Mouse (Mus musculus): ENCODE data around the gene Nudt14. TPM values are rescaled to one million over a fixed set of nuclear protein-coding genes. Genes with fewer than 3 reads are reported as not detected.
A peak's percentile ranks its signal among the peaks of the same experiment; 100 is the strongest.

Nudt14 gene
- polyA plus RNA-seq, 1 experiment from 2014 or later = 57.1 TPM

DNA sequence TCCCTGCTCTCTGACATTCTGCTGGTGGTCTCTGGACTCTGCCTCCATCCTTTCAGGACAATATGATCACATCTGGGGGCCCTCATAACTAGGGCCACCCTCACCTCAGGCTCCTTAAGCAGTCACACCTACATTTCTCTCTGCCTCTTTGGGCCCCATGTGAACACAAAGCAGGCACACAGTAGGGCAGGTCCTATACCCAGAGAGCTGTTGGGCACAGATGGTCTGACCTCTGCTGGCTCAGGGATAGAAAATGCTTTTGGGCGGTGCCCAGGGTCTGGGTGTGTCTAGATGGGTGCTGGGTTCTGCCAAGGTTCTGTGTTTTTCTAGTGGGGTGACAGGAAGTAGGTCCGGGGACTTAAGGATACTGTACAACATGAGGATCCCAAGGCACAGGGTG is 1.7 kb upstream of the Nudt14 start:
- Histone ChIP-seq H3K27me3 (no peaks in the 10 kb centered on the region), H3K9me3 (replicated peaks) (no peaks in the 10 kb centered on the region), H3K4me2 (no peak overlapping the region), H3K4me1 (peaks cover 15% of the 10 kb centered on the region), H3K36me3 (ENCODE audit: poor library complexity, severe bottlenecking) (no peaks in the 10 kb centered on the region), H3K4me3 (no peak overlapping the region), H3K9ac (no peak overlapping the region), H3K27ac (no peak overlapping the region)
- ATAC-seq = no peak
- 88% methylated on average over 2 of the region's 2 CpGs for WGBS

DNA sequence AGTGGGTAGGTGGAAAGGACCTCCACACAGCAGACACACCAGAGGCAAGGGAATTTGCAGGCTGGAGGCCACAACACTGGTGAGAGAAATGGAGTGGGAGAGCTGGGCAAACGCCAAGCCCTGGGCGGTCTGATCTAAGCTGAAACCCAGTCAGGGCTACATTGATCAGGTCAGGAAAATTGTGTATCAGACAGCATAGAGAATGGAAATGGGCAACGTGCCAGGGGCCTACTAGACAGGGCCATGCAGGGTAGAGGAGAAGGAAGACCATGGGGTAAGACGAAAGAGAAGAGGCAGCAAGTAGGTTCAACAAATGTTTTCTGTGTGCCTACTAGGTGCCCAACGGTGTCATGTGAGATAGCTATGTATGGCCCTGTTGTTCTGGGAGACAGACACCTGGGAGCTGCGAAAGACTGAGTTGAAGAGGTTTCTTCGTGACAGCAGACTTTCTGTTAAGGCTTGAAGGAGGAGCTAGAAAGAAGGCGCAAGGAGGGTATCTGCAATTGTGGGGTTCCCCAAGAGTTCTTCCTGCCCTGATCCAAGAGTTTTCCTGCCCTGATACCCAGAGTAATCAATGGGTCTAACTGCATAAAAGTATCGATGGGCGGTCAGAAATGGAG is 658 bp downstream of the Nudt14 start:
- H3K4me3 ChIP-seq = peak overlapping the region; percentile 67
- H3K4me2 ChIP-seq = peak overlapping the region; percentile 67
- H3K27me3 ChIP-seq = no peaks in the 10 kb centered on the region
- H3K27ac ChIP-seq = no peak overlapping the region
- 43% methylated on average over 10 of the region's 10 CpGs for WGBS
- peak; percentile 11 for ATAC-seq
- peak overlapping the region; percentile 82 for H3K9ac ChIP-seq
- peaks cover 19% of the 10 kb centered on the region for H3K4me1 ChIP-seq
- H3K9me3 ChIP-seq (replicated peaks) = no peaks in the 10 kb centered on the region
- no peaks in the 10 kb centered on the region for H3K36me3 ChIP-seq (ENCODE audit: poor library complexity, severe bottlenecking)

DNA sequence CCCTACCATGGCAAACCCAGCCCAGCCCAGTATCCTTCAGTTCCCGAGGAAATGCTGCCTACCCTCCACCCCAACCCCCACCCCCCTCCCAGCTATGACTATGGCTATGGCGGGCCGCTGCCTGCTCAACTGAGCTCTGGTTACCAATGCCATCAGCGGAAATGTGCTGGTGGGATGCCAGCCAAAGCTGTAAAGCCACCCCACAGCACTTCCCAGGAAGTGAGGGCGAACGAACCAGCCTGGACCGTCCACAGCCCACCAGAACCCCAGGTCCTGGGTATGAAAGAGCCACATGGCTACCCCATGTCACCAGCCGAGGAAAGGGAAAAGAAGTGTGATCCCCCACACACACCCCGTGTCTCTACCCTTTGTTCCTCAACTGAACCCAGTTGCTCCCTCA is 1.2 kb downstream of the Nudt14 start:
- Histone ChIP-seq H3K36me3 (ENCODE audit: poor library complexity, severe bottlenecking) (no peaks in the 10 kb centered on the region), H3K4me1 (peaks cover 19% of the 10 kb centered on the region), H3K9me3 (replicated peaks) (no peaks in the 10 kb centered on the region), H3K27ac (no peak overlapping the region), H3K4me3 (no peak overlapping the region), H3K4me2 (peak overlapping the region; percentile 67; the same call in 1 of the 2 replicates), H3K27me3 (no peaks in the 10 kb centered on the region), H3K9ac (no peak overlapping the region)
- WGBS = 91% methylated on average over 9 of the region's 9 CpGs
- ATAC-seq = no peak

DNA sequence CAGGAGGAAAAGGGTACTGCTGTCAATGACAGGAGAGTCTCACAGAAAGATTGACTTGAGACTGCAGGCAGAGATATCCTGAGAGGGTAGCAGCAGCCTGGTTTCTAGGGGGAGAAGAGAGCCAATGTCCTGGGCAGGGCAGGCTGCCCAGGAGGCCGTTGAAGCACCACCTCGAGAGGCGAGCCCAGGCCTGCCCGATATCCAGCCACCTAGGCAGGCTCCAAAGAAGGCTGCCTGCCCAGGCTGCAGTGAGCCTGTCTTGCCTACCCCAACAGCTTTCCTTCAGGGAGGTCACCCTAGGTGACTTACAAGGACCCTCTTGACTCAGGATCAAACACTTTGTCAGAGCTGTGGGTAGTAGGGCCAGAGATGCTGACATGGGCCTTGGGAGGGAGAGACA is 1.7 kb downstream of the Nudt14 start:
- no peak for ATAC-seq
- no peak overlapping the region for H3K4me2 ChIP-seq
- H3K36me3 ChIP-seq (ENCODE audit: poor library complexity, severe bottlenecking) = no peaks in the 10 kb centered on the region
- WGBS = 93% methylated on average over 4 of the region's 4 CpGs
- no peaks in the 10 kb centered on the region for H3K9me3 ChIP-seq (replicated peaks)
- peaks cover 19% of the 10 kb centered on the region for H3K4me1 ChIP-seq
- H3K27me3 ChIP-seq = no peaks in the 10 kb centered on the region
- no peak overlapping the region for H3K4me3 ChIP-seq
- H3K9ac ChIP-seq = 0 out of 2 replicates have a peak overlapping the region, but pooled peaks have one; percentile 17
- H3K27ac ChIP-seq = no peak overlapping the region

DNA sequence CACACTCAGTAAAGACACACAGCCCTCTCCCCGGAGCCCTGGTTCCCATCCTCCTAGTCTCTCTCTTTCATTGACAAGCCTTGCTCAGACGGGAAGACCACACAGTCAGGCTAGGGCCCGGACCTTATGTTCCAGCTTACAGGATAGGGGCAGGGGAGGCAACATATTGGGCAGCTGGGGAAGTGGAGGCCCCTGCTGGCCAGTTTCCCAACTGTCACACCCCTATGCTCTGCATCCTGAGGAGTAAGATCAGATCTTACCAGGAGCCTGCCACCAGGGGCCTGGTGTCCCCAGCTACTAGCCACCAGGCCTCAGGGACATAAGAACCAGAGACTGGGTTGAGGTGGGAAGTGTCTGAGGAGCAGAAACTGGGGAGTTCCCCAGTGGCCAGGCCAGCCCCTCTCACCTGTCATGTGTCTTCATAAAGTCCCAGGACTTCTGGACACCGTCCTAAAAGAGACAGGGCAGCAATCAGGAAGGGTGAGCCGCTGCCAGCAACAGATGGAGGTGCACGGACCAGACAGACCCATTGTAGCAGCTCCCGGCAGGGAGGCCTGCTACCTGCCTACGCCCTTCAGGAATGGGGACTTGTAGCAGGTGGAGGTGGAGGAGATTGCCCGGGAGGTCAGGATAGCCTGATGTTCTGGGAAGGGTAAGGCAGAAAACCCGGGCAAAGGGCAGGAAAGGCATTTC is 2.9 kb downstream of the Nudt14 start:
- no peak overlapping the region for H3K9ac ChIP-seq
- H3K27me3 ChIP-seq = no peaks in the 10 kb centered on the region
- peaks cover 19% of the 10 kb centered on the region for H3K4me1 ChIP-seq
- no peak overlapping the region for H3K4me3 ChIP-seq
- H3K4me2 ChIP-seq = no peak overlapping the region
- H3K27ac ChIP-seq = no peak overlapping the region
- WGBS = 57% methylated on average over 10 of the region's 10 CpGs
- no peaks in the 10 kb centered on the region for H3K36me3 ChIP-seq (ENCODE audit: poor library complexity, severe bottlenecking)
- H3K9me3 ChIP-seq (replicated peaks) = no peaks in the 10 kb centered on the region
- no peak for ATAC-seq

DNA sequence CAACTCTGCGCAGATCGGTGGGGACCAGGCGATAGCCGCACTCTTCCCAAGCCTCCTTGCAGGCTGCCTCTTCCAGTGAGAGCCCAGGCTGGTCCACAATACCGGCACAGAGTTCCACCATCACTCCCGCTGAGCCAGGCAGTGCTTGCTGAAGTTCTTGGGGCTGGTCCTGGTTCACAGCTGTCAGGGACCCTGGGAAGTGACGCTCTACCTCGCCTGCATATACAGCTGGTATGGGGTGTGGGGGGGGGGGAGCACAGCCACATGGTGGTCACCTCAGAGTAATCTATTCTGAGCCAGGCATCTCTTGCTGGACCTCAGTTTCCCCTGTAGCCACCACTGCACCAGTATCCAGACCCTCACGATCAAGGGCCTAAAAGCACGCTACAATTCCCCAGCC is 3.6 kb downstream of the Nudt14 start:
- Histone ChIP-seq H3K9ac (no peak overlapping the region), H3K4me3 (no peak overlapping the region), H3K4me2 (no peak overlapping the region), H3K36me3 (ENCODE audit: poor library complexity, severe bottlenecking) (no peaks in the 10 kb centered on the region), H3K27ac (no peak overlapping the region), H3K9me3 (replicated peaks) (no peaks in the 10 kb centered on the region), H3K4me1 (peaks cover 19% of the 10 kb centered on the region), H3K27me3 (no peaks in the 10 kb centered on the region)
- 83% methylated on average over 10 of the region's 10 CpGs for WGBS
- no peak for ATAC-seq

DNA sequence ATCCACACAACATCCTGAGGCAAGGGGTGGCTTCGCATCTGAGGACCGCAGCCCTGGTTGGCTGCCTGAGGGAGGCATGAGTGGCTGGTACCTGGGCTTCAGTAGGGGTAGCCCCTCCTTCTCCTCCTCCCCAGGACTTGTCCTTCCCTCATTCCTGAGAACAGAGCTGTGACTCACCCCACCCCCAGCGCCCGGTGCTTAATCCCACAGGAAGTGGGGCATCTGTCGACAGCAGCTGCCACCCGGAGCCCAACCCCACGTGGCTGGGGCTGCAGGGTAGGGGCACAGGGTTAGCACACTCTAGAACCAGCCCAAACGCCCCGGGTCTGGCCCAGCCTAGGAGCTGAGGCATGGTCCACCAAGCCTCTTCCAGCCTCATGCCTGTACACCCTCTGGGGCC is 4.0 kb downstream of the Nudt14 start:
- no peak overlapping the region for H3K9ac ChIP-seq
- H3K36me3 ChIP-seq (ENCODE audit: poor library complexity, severe bottlenecking) = no peaks in the 10 kb centered on the region
- H3K4me1 ChIP-seq = peaks cover 19% of the 10 kb centered on the region
- H3K27ac ChIP-seq = no peak overlapping the region
- H3K9me3 ChIP-seq (replicated peaks) = no peaks in the 10 kb centered on the region
- 53% methylated on average over 9 of the region's 9 CpGs for WGBS
- no peaks in the 10 kb centered on the region for H3K27me3 ChIP-seq
- H3K4me3 ChIP-seq = no peak overlapping the region
- no peak for ATAC-seq
- H3K4me2 ChIP-seq = no peak overlapping the region

DNA sequence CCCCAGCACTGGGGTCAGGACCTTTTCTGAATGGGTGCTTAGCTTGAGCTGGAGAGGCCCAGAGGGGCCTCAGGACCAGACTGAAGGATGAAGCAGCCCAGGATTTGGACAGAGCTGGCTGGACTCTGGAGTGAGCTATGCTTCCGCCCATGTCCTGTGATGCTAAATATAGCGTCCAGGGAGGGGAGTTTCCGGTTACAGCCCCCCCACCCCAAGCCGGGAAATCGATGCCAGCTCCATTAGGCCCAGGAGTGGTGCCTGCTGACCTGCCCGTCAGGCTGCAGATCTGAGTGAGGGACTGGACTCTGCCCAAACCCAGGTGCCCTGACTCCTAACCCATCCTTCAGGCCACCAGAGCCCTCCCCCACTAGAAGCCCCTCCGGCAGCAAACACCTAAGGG is 9.3 kb downstream of the Nudt14 start:
- H3K4me3 ChIP-seq = no peak overlapping the region
- WGBS = 73% methylated on average over 7 of the region's 7 CpGs
- H3K9me3 ChIP-seq (replicated peaks) = no peaks in the 10 kb centered on the region
- H3K27me3 ChIP-seq = peaks cover 52% of the 10 kb centered on the region
- no peak for ATAC-seq
- H3K4me1 ChIP-seq = peaks cover 19% of the 10 kb centered on the region
- H3K9ac ChIP-seq = no peak overlapping the region
- no peak overlapping the region for H3K27ac ChIP-seq
- no peaks in the 10 kb centered on the region for H3K36me3 ChIP-seq (ENCODE audit: poor library complexity, severe bottlenecking)
- no peak overlapping the region for H3K4me2 ChIP-seq

DNA sequence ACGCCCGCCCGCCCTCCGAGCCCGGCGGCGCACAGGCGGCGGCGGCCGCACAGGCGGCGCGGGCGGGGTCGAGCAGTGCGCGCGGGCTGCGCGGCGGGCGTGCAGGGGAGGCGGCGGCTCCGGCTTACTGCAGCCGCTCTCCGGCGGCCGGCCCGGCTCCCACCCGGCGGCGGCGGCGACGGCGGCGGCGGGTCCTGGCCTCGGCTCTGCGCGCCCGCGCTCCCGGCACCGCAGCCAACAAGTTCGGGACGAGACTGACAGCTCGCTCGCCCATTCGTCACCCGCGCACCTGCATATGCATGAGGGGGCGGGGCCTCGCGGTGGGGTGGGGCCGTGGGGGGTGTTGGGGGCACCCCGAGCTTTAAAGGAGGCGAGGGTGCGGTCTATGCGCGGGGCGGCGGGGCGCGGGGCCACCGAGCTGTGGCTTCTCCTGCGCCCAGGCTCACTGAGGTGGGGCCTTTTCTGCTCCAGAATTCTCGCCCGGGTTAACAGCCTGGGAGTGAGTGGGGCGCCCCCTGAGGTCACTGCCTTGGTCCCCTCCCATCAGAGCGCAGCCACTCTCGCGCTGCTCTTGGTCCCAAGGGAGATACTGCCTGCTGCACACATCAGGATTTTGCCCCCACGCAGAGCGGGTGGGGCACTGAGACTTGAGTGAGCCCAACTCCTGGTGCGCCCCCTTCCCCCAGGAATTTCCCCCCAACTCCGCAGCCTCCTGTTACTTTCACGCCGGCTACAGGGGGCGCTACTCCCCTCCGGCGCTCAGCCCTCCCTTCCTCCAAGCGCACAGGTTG is 12.2 kb downstream of the Nudt14 start, which contains the start of gene Jag2:
Gene Jag2, minus strand, starts transcription at position 215 of the 791 bp plus-strand sequence.
- Histone ChIP-seq H3K9me3 (replicated peaks) (no peaks in the 10 kb centered on the region), H3K36me3 (ENCODE audit: poor library complexity, severe bottlenecking) (no peaks in the 10 kb centered on the region), H3K27ac (peak within 1 kb of the TSS; percentile 68), H3K4me1 (peaks cover 24% of the 10 kb centered on the region), H3K4me2 (peak within 1 kb of the TSS; percentile 88), H3K4me3 (peak within 1 kb of the TSS; percentile 60), H3K27me3 (peaks cover 69% of the 10 kb centered on the region), H3K9ac (peak within 1 kb of the TSS; percentile 71)
- WGBS = under 1% methylated on average over 38 of the region's 85 CpGs
- ATAC-seq = peak; percentile 63

DNA sequence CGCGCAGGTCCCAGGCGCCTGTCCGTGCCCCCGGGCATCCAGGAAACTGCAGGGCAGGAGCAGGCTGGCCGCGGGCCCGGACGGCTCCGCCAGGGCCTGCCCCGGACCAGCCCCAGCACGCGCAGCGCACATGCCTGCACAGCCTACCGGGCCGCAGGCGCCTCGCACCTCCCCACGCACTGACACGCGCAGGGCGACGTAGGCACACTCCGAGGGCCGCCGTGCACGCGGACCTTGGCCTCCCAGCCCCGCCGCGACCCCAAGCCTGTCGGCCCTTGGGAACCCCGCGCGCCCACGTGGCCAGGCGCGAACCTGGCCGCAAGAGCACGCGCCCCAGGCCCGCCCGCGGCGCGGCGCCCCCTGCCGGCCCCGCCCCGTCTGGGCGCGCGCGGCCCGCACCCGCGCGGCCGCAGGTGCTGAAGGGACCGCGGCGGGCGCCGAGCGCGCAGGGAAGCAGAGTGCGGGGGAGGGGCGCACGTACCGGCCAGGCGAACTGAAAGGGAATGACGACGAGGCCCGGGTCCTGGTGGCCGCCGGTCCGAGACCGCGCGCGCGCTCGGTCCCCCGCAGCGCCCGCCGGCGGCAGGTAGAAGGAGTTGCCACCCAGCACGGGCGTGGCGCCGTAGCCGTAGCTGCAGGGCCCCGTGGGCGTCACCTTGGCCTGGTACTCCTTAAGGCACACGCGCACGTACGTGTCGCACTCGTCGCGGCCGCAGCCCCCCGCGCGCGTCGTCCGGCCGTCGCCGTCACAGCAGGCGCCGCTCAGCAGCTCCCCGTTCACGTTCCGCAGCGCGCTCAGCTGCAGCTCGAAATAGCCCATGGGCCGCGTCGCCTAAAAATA is 13.3 kb downstream of the Nudt14 start:
- no peaks in the 10 kb centered on the region for H3K9me3 ChIP-seq (replicated peaks)
- ATAC-seq = peak; percentile 54
- H3K27me3 ChIP-seq = peaks cover 69% of the 10 kb centered on the region
- 1% methylated on average over 81 of the region's 124 CpGs for WGBS
- H3K36me3 ChIP-seq (ENCODE audit: poor library complexity, severe bottlenecking) = no peaks in the 10 kb centered on the region
- peak overlapping the region; percentile 68 for H3K27ac ChIP-seq
- peak overlapping the region; percentile 71 for H3K9ac ChIP-seq
- peaks cover 24% of the 10 kb centered on the region for H3K4me1 ChIP-seq
- H3K4me2 ChIP-seq = peak overlapping the region; percentile 88
- H3K4me3 ChIP-seq = peak overlapping the region; percentile 60

DNA sequence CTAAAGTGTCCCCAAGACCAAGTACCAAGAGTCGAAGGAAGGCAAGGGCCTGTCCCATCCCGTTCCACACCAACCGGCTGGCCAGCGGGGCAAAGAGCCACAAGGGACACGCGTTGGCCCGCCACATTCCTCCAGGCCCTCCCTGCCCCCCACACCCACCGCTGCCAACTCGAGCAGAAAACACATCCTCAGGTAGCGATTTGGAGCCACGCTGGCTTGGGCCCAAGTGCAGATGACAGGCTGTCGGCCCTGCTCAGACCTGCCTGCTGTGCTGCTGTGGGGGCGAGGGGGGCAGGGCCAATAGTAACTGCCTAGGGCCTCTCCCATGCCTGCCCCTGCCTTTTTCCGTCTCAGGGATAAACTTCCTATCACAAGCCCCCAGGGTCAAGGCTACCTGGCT is 14.7 kb downstream of the Nudt14 start:
- Histone ChIP-seq H3K36me3 (ENCODE audit: poor library complexity, severe bottlenecking) (no peaks in the 10 kb centered on the region), H3K4me2 (no peak overlapping the region), H3K4me1 (peaks cover 31% of the 10 kb centered on the region), H3K27me3 (peaks cover 64% of the 10 kb centered on the region), H3K9me3 (replicated peaks) (no peaks in the 10 kb centered on the region), H3K4me3 (no peak overlapping the region), H3K9ac (no peak overlapping the region), H3K27ac (no peak overlapping the region)
- ATAC-seq = no peak
- WGBS = 69% methylated on average over 14 of the region's 14 CpGs

All from forebrain, embryonic 13.5 days (tissue).